Mouse (Mus musculus) lung, adult 2 months (tissue): ENCODE data around the gene Blvra.

ENCODE experiments used
- CTCF ChIP-seq: fragments of 200-500 bp; IDR thresholded peaks from 2 replicates; pipeline ENCODE4 v1.5.1; 2011; ENCODE audit warnings: mild to moderate bottlenecking, low read length, control low read depth; ENCODE audit not compliant: insufficient read depth
- POLR2A ChIP-seq: fragments of 200-500 bp; IDR thresholded peaks from 2 replicates; pipeline ENCODE4 v1.6.1; 2011; ENCODE audit warnings: low read depth, mild to moderate bottlenecking, control low read depth, low read length, borderline replicate concordance; ENCODE audit errors: extremely low read depth

- TF ChIP-seq POLR2A (no peak), CTCF (no peak)
Measured at GRCm38 (mm10) chr2:127136979-127137378, 66.5 kb downstream of the Blvra start.
